Mouse (Mus musculus): Measurements from ENCODE around the gene Tshz2.

DNA sequence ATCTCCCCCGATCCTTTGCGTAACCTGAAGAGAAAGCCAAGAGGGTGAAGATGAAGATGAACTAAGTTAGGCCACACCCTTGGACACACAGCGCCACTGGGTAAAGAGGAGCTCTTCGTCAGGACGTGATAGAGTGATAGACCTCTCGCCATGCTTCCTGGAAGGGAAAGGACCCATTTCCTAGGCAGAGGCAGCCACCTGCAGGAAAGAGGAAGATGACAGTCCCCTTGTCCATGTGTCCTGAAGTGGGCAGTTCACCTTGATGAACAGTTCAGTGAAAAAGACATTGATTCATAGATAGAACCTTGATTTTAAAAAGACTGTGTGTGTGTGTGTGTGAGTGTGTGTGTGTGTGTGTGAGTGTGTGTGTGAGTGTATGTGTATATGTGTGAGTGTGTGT lies 209.7 kb downstream of the Tshz2 start:
- no peak for TF ChIP-seq POLR2A (IDR thresholded peaks at IDR 0.05; ENCODE audit: low read depth, low read length)
- no peak for TF ChIP-seq CTCF (IDR thresholded peaks at IDR 0.05; ENCODE audit: extremely low read depth, insufficient read depth, insufficient read length, insufficient replicate concordance)

Data from spleen, adult 2 months (tissue).